Mouse (Mus musculus): Measurements from ENCODE around the gene Zfp316. TPM values are rescaled to one million over a fixed set of nuclear protein-coding genes. Genes with fewer than 3 reads are reported as not detected.

The Zfp316 gene
- total RNA-seq, 1 experiment from 2014 or later: 3.0 TPM

DNA sequence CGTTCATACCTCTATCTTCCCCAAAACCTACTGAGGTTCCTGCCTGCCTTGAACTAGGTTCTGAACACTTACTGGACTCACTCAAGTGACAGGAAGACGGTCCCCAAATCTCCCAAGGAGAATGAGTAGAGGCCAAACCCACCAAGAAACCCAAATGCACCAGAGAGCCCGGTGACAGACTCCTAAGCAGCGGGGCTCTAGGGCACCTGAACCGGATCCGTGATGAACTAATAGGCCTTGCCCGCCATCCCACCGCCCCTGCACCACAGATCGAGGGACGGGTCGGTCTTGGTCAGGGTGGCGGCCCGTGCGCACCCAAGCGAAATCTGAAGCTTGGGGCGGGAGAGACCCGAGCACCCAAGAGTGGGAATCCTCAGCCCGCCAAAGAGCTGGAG lies 17.0 kb downstream of the Zfp316 start:
- ATAC-seq (ENCODE audit: extremely low read depth, insufficient number of reproducible peaks, low FRiP score, poor library complexity, severe bottlenecking): no peak

DNA sequence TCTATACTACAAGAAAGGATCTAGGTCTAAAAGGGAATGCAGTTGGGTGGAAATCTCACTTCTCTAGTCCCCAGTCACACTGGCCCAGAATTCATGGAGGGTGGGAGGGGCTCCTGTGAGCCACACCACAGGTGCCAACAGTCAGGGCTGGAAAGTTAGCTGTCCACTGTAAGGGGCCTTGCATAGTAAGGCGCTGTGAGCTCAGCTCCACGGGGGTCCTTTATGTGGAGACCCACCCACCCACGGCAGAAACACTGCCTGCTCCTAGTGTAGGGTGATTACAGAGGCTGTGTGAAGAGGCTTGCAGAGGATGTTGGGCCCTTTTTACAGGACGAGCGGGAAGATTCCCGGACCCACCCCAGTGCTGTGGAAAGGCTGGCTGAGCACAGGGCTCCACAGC lies 17.8 kb downstream of the Zfp316 start:
- ATAC-seq (ENCODE audit: extremely low read depth, insufficient number of reproducible peaks, low FRiP score, poor library complexity, severe bottlenecking): no peak

GRCm38 (mm10) chr5:143244926-143245325 lies 24.9 kb downstream of the Zfp316 start:
- ATAC-seq (ENCODE audit: extremely low read depth, insufficient number of reproducible peaks, low FRiP score, poor library complexity, severe bottlenecking): no peak

- ATAC-seq (ENCODE audit: extremely low read depth, insufficient number of reproducible peaks, low FRiP score, poor library complexity, severe bottlenecking): no peak
Measured at GRCm38 (mm10) chr5:143236036-143236435, 33.8 kb downstream of the Zfp316 start.

GRCm38 (mm10) chr5:143235028-143235693 lies 34.7 kb downstream of the Zfp316 start, which contains the start of gene Zfp12:
Gene Zfp12 (plus strand): TSS chr5:143235163.
- peak; percentile 74 for ATAC-seq (ENCODE audit: extremely low read depth, insufficient number of reproducible peaks, low FRiP score, poor library complexity, severe bottlenecking)

GRCm38 (mm10) chr5:143226790-143227189 lies 43.0 kb downstream of the Zfp316 start, which contains the start of gene Spdye4a:
Gene Spdye4a (minus strand): TSS chr5:143226890.
- no peak for ATAC-seq (ENCODE audit: extremely low read depth, insufficient number of reproducible peaks, low FRiP score, poor library complexity, severe bottlenecking)

DNA sequence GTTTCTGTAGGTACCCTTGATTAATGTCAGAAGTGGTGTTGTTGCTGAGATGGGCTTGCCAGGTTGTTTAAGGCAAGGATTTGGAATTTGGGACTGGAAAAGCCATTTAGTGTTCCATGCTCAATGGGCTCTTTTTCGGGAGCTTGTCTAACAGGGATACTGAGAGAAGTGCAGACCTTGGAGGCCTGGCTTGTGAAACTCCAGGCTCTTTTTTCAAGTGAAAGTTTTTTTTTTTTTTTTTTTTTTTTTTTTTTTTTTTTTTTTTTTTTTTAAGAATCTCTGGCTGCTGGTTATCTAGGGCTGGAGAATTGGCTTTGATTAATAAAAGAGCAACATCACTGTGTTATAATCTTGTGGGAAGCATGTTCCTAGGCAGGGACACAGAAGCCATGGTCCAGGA lies 47.5 kb downstream of the Zfp316 start:
- no peak for ATAC-seq (ENCODE audit: extremely low read depth, insufficient number of reproducible peaks, low FRiP score, poor library complexity, severe bottlenecking)

- ATAC-seq (ENCODE audit: extremely low read depth, insufficient number of reproducible peaks, low FRiP score, poor library complexity, severe bottlenecking): no peak
Measured at GRCm38 (mm10) chr5:143220996-143221395, 48.8 kb downstream of the Zfp316 start.

DNA sequence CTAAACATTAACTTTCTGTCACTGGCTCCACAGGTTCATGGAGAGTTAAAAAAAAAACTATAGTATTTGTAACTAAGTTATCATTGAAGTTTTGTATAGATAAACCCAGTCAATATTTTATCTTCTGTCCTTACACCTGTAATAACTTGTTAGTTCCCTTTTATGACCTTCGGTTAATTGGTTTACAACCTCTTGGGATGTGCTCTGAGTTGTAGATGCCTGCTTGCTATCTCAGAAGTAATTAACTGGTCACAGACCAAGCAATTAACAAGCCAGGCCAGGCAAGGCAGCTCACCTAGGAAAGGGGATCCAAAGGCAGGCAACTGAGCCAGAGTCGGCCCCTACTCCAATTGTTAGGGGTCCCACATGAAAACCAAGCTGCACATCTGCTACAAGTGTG lies 56.0 kb downstream of the Zfp316 start:
- ATAC-seq (ENCODE audit: extremely low read depth, insufficient number of reproducible peaks, low FRiP score, poor library complexity, severe bottlenecking): no peak

- no peak for ATAC-seq (ENCODE audit: extremely low read depth, insufficient number of reproducible peaks, low FRiP score, poor library complexity, severe bottlenecking)
Measured at GRCm38 (mm10) chr5:143205015-143205414, 64.8 kb downstream of the Zfp316 start.

Other genes with a start within 250 kb of the Zfp316 start
- gene Rnf216, start 157.0 kb downstream of the Zfp316 start, total RNA-seq (2017): 102 and 127 TPM in 2 replicates
- not detected in 2 replicates for gene Olfr718-ps1, start 122.4 kb downstream of the Zfp316 start, total RNA-seq (2017)
- 12.0 and 12.5 TPM in 2 replicates for gene Rbak, start 89.2 kb downstream of the Zfp316 start, total RNA-seq (2017)
- 0.37 and 0.70 TPM in 2 replicates for gene Spdye4b, start 89.0 kb downstream of the Zfp316 start, total RNA-seq (2017)
- not detected in 2 replicates for gene Spdye4a, start 43.1 kb downstream of the Zfp316 start, total RNA-seq (2017)
- 24.3 and 25.9 TPM in 2 replicates for gene Zfp12, start 34.9 kb downstream of the Zfp316 start, total RNA-seq (2017)
- gene Zfp853, start 23.6 kb upstream of the Zfp316 start, total RNA-seq (2017): not detected in 2 replicates
- 14.1 and 15.0 TPM in 2 replicates for gene E130309D02Rik, start 45.3 kb upstream of the Zfp316 start, total RNA-seq (2017)
- 46.0 and 47.7 TPM in 2 replicates for gene Zdhhc4, start 59.2 kb upstream of the Zfp316 start, total RNA-seq (2017)
- not detected in 2 replicates for gene Grid2ip, start 87.3 kb upstream of the Zfp316 start, total RNA-seq (2017)
- 25.0 and 26.5 TPM in 2 replicates for gene Kdelr2, start 133.8 kb upstream of the Zfp316 start, total RNA-seq (2017)
- gene Daglb, start 194.6 kb upstream of the Zfp316 start, total RNA-seq (2017): 14.5 and 15.7 TPM in 2 replicates